9 mouse cellular contexts compared by ENCODE assay signal in the genomic region with DNA sequence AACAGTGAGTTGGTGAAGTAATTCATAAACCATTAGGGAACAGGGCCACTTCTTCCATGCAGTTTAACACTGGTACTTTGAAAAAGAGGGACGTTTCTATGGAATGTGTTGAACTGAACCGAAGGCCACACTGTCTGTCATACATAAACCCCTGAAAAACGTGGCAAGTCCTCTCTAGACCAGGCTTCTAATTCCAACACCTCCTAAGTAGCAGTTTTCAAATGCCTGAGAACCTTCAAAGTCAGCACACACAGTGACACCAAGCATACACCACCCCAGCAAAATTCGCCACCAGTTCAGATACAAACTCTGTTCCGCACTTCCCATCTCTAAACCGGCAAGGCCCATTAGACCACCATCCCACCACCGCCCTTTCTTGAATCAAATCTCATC. TPM values are rescaled to one million over a fixed set of nuclear protein-coding genes. Genes with fewer than 3 reads are reported as not detected.
DNase-seq lines count a peak whose midpoint lies in the region; ATAC-seq lines count a peak whose summit lies in the region.
"Had no signal": no experiment of that assay in that cellular context is flagged by ENCODE, and none has a peak within 500 bp of the region (broad histone marks: within the 10 kb centered on the region; RNA-seq: fewer than 3 reads in every experiment).

No protein-coding gene starts in this region.

- no peaks in the 10 kb centered on the region for H3K27me3 ChIP-seq in heart, embryonic 10.5 days (ENCODE audit: insufficient read depth, poor library complexity, severe bottlenecking)
- no peaks in the 10 kb centered on the region for H3K27me3 ChIP-seq in forebrain, embryonic 10.5 days (ENCODE audit: poor library complexity, severe bottlenecking)
- H3K27me3 ChIP-seq in liver, embryonic 13.5 days: no peaks in the 10 kb centered on the region

- H3K27ac ChIP-seq in heart, embryonic 10.5 days: peak overlapping the region; percentile 98
- H3K27ac ChIP-seq in forebrain, embryonic 10.5 days: peak overlapping the region; percentile 98
- peak overlapping the region; percentile 89 for H3K27ac ChIP-seq in liver, embryonic 13.5 days

- no peak for ATAC-seq in liver, embryonic 13.5 days (ENCODE audit: low read depth)
- ATAC-seq in granulocyte monocyte progenitor cell, adult 5-6 weeks (replicated peaks; ENCODE audit: poor library complexity, severe bottlenecking): no peak

- H3K9ac ChIP-seq in liver, embryonic 13.5 days: peak overlapping the region; percentile 93

- no peak for DNase-seq in heart, embryonic 10.5 days (ENCODE audit: low spot score)
- DNase-seq in heart, postnatal 10 days: no peak
- DNase-seq in 416B (ENCODE audit: low read depth): peak; percentile 36
- no peak for DNase-seq in forebrain, embryonic 10.5 days (ENCODE audit: extremely low spot score, low spot score)
- DNase-seq in liver, embryonic 13.5 days: peak; percentile 11
- DNase-seq in retina, postnatal 1 day: no peak
- DNase-seq in yolk sac, embryonic 10.5 days (ENCODE audit: low spot score): no peak

- no peaks in the 10 kb centered on the region for H3K9me3 ChIP-seq in heart, embryonic 10.5 days
- no peaks in the 10 kb centered on the region for H3K9me3 ChIP-seq in forebrain, embryonic 10.5 days
- no peaks in the 10 kb centered on the region for H3K9me3 ChIP-seq in liver, embryonic 13.5 days (replicated peaks)

- peaks cover 30% of the 10 kb centered on the region for H3K36me3 ChIP-seq in heart, embryonic 10.5 days
- peaks cover 41% of the 10 kb centered on the region for H3K36me3 ChIP-seq in forebrain, embryonic 10.5 days (replicated peaks)
- H3K36me3 ChIP-seq in liver, embryonic 13.5 days: peaks cover 34% of the 10 kb centered on the region

- 5% methylated on average over 7 of the region's 7 CpGs for WGBS in heart, embryonic 10.5 days
- 8% methylated on average over 7 of the region's 7 CpGs for WGBS in forebrain, embryonic 10.5 days
- WGBS in liver, embryonic 13.5 days (ENCODE audit: insufficient replicate concordance): 3% methylated on average over 7 of the region's 7 CpGs

- peak overlapping the region; percentile 71 for H3K4me2 ChIP-seq in liver, embryonic 13.5 days

- intact Hi-C loops in heart, postnatal 10 days (cut with DNase I): loop anchor here (2.0 kb wide), 1 partner anchor 41 kb away; no protein-coding TSS in a partner anchor

- peaks cover 15% of the 10 kb centered on the region for H3K4me1 ChIP-seq in heart, embryonic 10.5 days
- peaks cover 28% of the 10 kb centered on the region for H3K4me1 ChIP-seq in forebrain, embryonic 10.5 days
- peaks cover 55% of the 10 kb centered on the region for H3K4me1 ChIP-seq in liver, embryonic 13.5 days (replicated peaks)

- H3K4me3 ChIP-seq in heart, embryonic 10.5 days: peak overlapping the region; percentile 97
- H3K4me3 ChIP-seq in forebrain, embryonic 10.5 days: peak overlapping the region; percentile 88
- peak overlapping the region; percentile 84 for H3K4me3 ChIP-seq in liver, embryonic 13.5 days (replicated peaks)

RNA-seq across cellular contexts. Expression of gene Lsm12, which starts 0.8 kb away (rescaled TPM):
- polyA plus RNA-seq in heart, embryonic 10.5 days (2016; fragmentation: Nextera tagmentation; extraction: Ambion mirVana): 90.9 and 108 TPM in 2 replicates
- 10 to 100 TPM; 58.5 to 61.4 TPM for total RNA-seq in heart, postnatal 10 days (2021)
- polyA plus RNA-seq in forebrain, embryonic 10.5 days (2016; fragmentation: Nextera tagmentation; extraction: Ambion mirVana): 137 and 141 TPM in 2 replicates
- 92.6 and 95.3 TPM in 2 replicates for polyA plus RNA-seq in liver, embryonic 13.5 days (2015; fragmentation: Nextera tagmentation; extraction: Ambion mirVana)
- 109 and 123 TPM in 2 replicates for total RNA-seq in granulocyte monocyte progenitor cell, adult 5-6 weeks (2014; fragmentation: Nextera tagmentation)
- total RNA-seq in granulocyte monocyte progenitor cell, adult 5-6 weeks (2017): 67.6 and 77.7 TPM in 2 replicates

RNA-seq across cellular contexts. Expression of gene G6pc3, which starts 5.2 kb away (rescaled TPM):
- 35.0 and 40.9 TPM in 2 replicates for polyA plus RNA-seq in heart, embryonic 10.5 days (2016; fragmentation: Nextera tagmentation; extraction: Ambion mirVana)
- 10 to 100 TPM; 37.9 to 38.1 TPM for total RNA-seq in heart, postnatal 10 days (2021)
- 38.0 and 39.5 TPM in 2 replicates for polyA plus RNA-seq in forebrain, embryonic 10.5 days (2016; fragmentation: Nextera tagmentation; extraction: Ambion mirVana)
- polyA plus RNA-seq in liver, embryonic 13.5 days (2015; fragmentation: Nextera tagmentation; extraction: Ambion mirVana): 14.0 and 14.4 TPM in 2 replicates
- total RNA-seq in granulocyte monocyte progenitor cell, adult 5-6 weeks (2014; fragmentation: Nextera tagmentation): 144 TPM in 2 replicates
- 61.1 and 61.6 TPM in 2 replicates for total RNA-seq in granulocyte monocyte progenitor cell, adult 5-6 weeks (2017)

RNA-seq across cellular contexts. Expression of gene Tmem101, which starts 28.0 kb away (rescaled TPM):
- 40.8 and 44.6 TPM in 2 replicates for polyA plus RNA-seq in heart, embryonic 10.5 days (2016; fragmentation: Nextera tagmentation; extraction: Ambion mirVana)
- total RNA-seq in heart, postnatal 10 days (2021): 10 to 100 TPM; 13.7 to 14.7 TPM
- polyA plus RNA-seq in forebrain, embryonic 10.5 days (2016; fragmentation: Nextera tagmentation; extraction: Ambion mirVana): 37.3 and 39.8 TPM in 2 replicates
- 12.8 and 14.3 TPM in 2 replicates for polyA plus RNA-seq in liver, embryonic 13.5 days (2015; fragmentation: Nextera tagmentation; extraction: Ambion mirVana)
- 11.8 and 19.4 TPM in 2 replicates for total RNA-seq in granulocyte monocyte progenitor cell, adult 5-6 weeks (2014; fragmentation: Nextera tagmentation)
- total RNA-seq in granulocyte monocyte progenitor cell, adult 5-6 weeks (2017): 14.8 and 32.0 TPM in 2 replicates

RNA-seq across cellular contexts. Expression of gene Nags, which starts 38.9 kb away (rescaled TPM):
- polyA plus RNA-seq in heart, embryonic 10.5 days (2016; fragmentation: Nextera tagmentation; extraction: Ambion mirVana): 0.25 and 1.3 TPM in 2 replicates
- under 1 TPM in 1 of 2 experiments, not detected in 1; 0.12 TPM for total RNA-seq in heart, postnatal 10 days (2021)
- polyA plus RNA-seq in forebrain, embryonic 10.5 days (2016; fragmentation: Nextera tagmentation; extraction: Ambion mirVana): not detected in 2 replicates
- 8.7 and 11.2 TPM in 2 replicates for polyA plus RNA-seq in liver, embryonic 13.5 days (2015; fragmentation: Nextera tagmentation; extraction: Ambion mirVana)
- total RNA-seq in granulocyte monocyte progenitor cell, adult 5-6 weeks (2014; fragmentation: Nextera tagmentation): not detected in 2 replicates
- 0.04 TPM in 1 of 2 replicates, not detected in the other for total RNA-seq in granulocyte monocyte progenitor cell, adult 5-6 weeks (2017)
- total RNA-seq: gastrocnemius, postnatal 25 days had no signal

RNA-seq across cellular contexts. Expression of gene Hdac5, which starts 45.7 kb away (rescaled TPM):
- 84.9 and 103 TPM in 2 replicates for polyA plus RNA-seq in heart, embryonic 10.5 days (2016; fragmentation: Nextera tagmentation; extraction: Ambion mirVana)
- 100 to 1,000 TPM; 106 to 139 TPM for total RNA-seq in heart, postnatal 10 days (2021)
- 39.8 and 44.6 TPM in 2 replicates for polyA plus RNA-seq in forebrain, embryonic 10.5 days (2016; fragmentation: Nextera tagmentation; extraction: Ambion mirVana)
- 12.8 and 12.9 TPM in 2 replicates for polyA plus RNA-seq in liver, embryonic 13.5 days (2015; fragmentation: Nextera tagmentation; extraction: Ambion mirVana)
- 28.5 and 33.5 TPM in 2 replicates for total RNA-seq in granulocyte monocyte progenitor cell, adult 5-6 weeks (2014; fragmentation: Nextera tagmentation)
- 15.8 and 26.3 TPM in 2 replicates for total RNA-seq in granulocyte monocyte progenitor cell, adult 5-6 weeks (2017)

Comparison
In these comparisons a context has a peak if more than half of its experiments do, and no peak if none do; other contexts are left out.
1. DNase-seq: peak in 416B (single experiment) and liver, embryonic 13.5 days (single experiment); none in heart, embryonic 10.5 days (single experiment), heart, postnatal 10 days (0 of 2), forebrain, embryonic 10.5 days (single experiment), retina, postnatal 1 day (single experiment) and yolk sac, embryonic 10.5 days (single experiment).
2. Peak in every context shown above with its lines, with median percentiles within 50 percentile points of each other: H3K27ac ChIP-seq and H3K4me3 ChIP-seq.